Mouse (Mus musculus): ENCODE measurements around the gene Polr1e. TPM values are rescaled to one million over a fixed set of nuclear protein-coding genes. Genes with fewer than 3 reads are reported as not detected.
A peak's percentile ranks its signal among the peaks of the same experiment; 100 is the strongest.

Polr1e gene
- 36.1 and 42.7 TPM in 2 replicates for polyA plus RNA-seq (2015; fragmentation: Nextera tagmentation; extraction: Ambion mirVana)

DNA sequence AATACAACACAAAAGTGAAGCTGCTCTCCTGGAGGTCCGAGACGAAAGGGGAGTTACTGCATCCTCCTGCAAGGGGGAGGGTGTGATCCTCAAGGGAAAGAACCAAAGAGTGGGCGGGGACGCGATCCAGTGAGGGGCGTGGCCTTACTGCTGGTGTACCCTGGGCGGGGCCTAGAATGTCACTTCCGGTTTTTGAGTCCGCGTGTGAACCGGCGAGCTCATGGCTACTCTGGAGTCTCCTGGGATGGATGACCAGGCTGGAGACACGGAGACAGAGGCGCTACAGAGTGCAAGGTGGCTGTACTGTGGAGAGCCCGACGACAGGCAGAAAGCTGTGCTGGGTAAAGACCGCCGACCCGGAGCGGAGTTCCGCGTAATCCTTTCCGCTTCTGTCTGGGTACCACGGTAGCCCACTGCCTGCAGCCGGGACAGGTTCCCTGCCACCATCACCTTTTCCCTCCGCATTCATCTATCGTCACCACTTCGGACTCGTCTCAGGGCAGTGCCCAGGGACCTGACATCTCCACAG lies at the start of gene Polr1e:
Gene Polr1e (plus strand): TSS at position 132 of the 529 bp plus-strand sequence.
- peak within 1 kb of the TSS; percentile 68 for H3K4me3 ChIP-seq
- H3K4me1 ChIP-seq, result peaks cover 22% of the 10 kb centered on the region
- peak within 1 kb of the TSS; percentile 59 for H3K9ac ChIP-seq
- H3K27ac ChIP-seq, result no peak within 1 kb of the TSS
- H3K27me3 ChIP-seq, result no peaks in the 10 kb centered on the region
- peaks cover 5% of the 10 kb centered on the region; the same call in 1 of the 2 replicates for H3K36me3 ChIP-seq
- H3K9me3 ChIP-seq, result no peaks in the 10 kb centered on the region
- under 1% methylated on average over 29 of the region's 29 CpGs for WGBS
- H3K4me2 ChIP-seq, result peak within 1 kb of the TSS; percentile 94
- ATAC-seq (ENCODE audit: borderline replicate concordance, extremely low read depth, low FRiP score, low TSS enrichment), result peak; percentile 94

DNA sequence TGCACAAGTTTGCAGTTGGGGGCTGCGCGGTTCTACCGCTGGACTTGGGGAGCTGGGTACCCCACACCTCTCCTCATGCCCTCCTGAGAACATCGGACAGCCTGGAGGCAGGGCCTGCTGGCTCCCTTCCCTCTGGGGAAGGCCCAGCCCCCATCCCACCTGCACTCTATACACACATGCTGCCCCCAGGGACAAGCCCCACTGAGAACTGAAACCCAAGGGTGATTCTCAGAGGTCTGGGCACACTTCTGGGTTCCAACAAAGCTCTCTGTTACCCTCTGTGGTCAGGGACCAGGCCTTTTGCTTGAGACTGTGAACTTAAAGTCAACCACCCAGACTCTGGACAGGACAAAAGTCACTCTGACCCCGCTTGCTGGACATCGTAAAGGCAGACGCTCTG lies 48.3 kb upstream of the Polr1e start:
- no peak for ATAC-seq (ENCODE audit: borderline replicate concordance, extremely low read depth, low FRiP score, low TSS enrichment)
- Histone ChIP-seq H3K27me3 (no peaks in the 10 kb centered on the region), H3K4me2 (no peak overlapping the region), H3K27ac (no peak overlapping the region), H3K36me3 (no peaks in the 10 kb centered on the region), H3K9ac (no peak overlapping the region), H3K4me3 (no peak overlapping the region), H3K9me3 (no peaks in the 10 kb centered on the region), H3K4me1 (peaks cover 6% of the 10 kb centered on the region; the same call in 1 of the 2 replicates)
- 91% methylated on average over 7 of the region's 7 CpGs for WGBS

DNA sequence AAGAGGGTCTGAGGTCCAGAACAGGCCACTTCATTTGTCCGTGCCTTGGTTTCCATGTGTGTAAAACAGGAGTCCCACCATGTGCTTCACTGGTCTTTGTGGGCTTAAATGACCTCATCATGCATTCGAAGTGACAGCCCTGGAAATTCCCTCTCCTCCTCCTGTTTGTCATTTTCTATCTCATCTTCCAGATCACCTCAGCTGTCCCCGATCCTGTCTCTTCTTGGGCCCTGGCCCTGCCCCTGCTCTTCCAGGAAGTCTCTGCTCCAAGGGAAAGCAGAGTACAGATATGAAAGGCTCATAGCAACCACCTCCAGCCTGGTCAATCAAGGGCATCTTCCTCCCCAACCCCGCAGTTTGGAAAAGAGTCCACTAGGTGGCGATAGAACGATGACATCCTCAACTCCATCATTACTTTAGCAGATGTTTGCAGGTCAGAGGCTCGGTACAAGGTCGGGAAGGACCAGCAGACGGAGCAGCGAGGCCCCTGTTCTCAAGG lies 47.7 kb upstream of the Polr1e start:
- H3K9ac ChIP-seq, result no peak overlapping the region
- no peaks in the 10 kb centered on the region for H3K27me3 ChIP-seq
- ATAC-seq (ENCODE audit: borderline replicate concordance, extremely low read depth, low FRiP score, low TSS enrichment), result no peak
- H3K36me3 ChIP-seq, result no peaks in the 10 kb centered on the region
- no peak overlapping the region for H3K4me2 ChIP-seq
- no peak overlapping the region for H3K27ac ChIP-seq
- H3K4me1 ChIP-seq, result peaks cover 6% of the 10 kb centered on the region; the same call in 1 of the 2 replicates
- no peak overlapping the region for H3K4me3 ChIP-seq
- no peaks in the 10 kb centered on the region for H3K9me3 ChIP-seq
- WGBS, result 19% methylated on average over 10 of the region's 10 CpGs

DNA sequence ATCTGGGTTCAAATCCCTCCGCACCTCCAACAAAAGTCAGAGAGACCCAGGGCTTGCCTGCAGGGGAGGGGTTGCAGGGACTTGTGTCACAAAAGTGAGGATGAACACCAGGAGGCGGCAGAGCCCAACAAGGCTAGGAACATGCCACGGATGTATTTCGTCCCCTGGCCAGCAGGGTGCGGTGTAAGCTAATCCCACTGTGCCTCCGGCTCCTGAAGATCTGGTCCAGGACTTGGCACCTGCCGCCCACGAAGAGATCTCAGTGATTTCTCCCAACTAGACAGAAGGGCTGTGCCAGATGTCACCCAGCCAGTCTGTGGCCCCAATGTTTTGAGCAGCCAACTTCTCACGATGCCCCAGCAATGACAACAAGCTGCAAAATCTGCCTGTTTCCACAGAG lies 44.9 kb upstream of the Polr1e start:
- H3K4me1 ChIP-seq, result peaks cover 6% of the 10 kb centered on the region; the same call in 1 of the 2 replicates
- peak; percentile 58; the same call in 1 of the 2 replicates for ATAC-seq (ENCODE audit: borderline replicate concordance, extremely low read depth, low FRiP score, low TSS enrichment)
- peak overlapping the region; percentile 49 for H3K4me2 ChIP-seq
- 13% methylated on average over 9 of the region's 9 CpGs for WGBS
- no peaks in the 10 kb centered on the region for H3K27me3 ChIP-seq
- H3K9ac ChIP-seq, result no peak overlapping the region
- H3K4me3 ChIP-seq, result peak overlapping the region; percentile 12; the same call in 1 of the 2 replicates
- no peaks in the 10 kb centered on the region for H3K9me3 ChIP-seq
- H3K27ac ChIP-seq, result no peak overlapping the region
- no peaks in the 10 kb centered on the region for H3K36me3 ChIP-seq

DNA sequence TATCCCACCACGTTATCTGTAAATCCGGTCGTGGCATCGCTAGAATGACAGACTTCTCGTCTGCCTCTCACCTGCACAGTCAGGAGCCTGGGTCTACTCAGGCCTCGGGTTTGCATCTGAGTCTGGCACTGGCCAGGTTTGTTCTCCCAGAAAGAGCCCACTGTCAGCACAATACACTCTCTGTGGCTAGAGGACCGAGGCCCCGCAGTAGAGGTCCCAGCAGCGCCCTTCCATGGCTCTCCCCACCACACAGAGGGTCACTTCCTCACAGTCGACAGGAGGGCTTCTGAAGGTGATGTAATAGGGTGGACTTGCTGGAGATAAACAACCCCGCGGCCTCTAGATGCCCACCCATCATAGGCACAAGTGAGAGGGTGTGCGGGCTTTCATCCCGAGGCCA lies 44.5 kb upstream of the Polr1e start:
- H3K4me2 ChIP-seq, result peak overlapping the region; percentile 49
- no peaks in the 10 kb centered on the region for H3K9me3 ChIP-seq
- 28% methylated on average over 14 of the region's 14 CpGs for WGBS
- no peak overlapping the region for H3K27ac ChIP-seq
- peak overlapping the region; percentile 12; the same call in 1 of the 2 replicates for H3K4me3 ChIP-seq
- peak; percentile 44 for ATAC-seq (ENCODE audit: borderline replicate concordance, extremely low read depth, low FRiP score, low TSS enrichment)
- no peaks in the 10 kb centered on the region for H3K36me3 ChIP-seq
- no peak overlapping the region for H3K9ac ChIP-seq
- H3K4me1 ChIP-seq, result peaks cover 6% of the 10 kb centered on the region; the same call in 1 of the 2 replicates
- H3K27me3 ChIP-seq, result no peaks in the 10 kb centered on the region

DNA sequence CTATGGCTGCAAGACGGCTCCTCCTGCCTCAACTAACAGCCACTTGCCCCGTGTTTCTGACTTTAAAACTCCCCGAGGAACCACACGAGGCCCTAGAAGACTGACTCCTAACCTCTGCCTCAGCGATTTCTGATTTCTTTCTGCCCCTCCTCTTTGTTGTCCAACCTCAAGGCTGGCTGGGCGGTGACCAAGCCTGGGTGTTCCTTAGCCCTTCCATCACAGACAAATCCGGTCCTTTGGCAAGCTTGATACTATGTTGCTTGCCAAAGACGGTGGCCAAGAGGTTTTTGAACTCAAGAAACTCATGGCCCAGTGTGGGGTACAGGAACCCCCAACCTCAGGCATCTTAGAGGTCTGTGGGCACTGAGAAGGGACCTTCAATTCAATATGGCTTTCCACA lies 44.1 kb upstream of the Polr1e start:
- Histone ChIP-seq H3K4me2 (no peak overlapping the region), H3K9ac (no peak overlapping the region), H3K27me3 (no peaks in the 10 kb centered on the region), H3K36me3 (no peaks in the 10 kb centered on the region), H3K27ac (no peak overlapping the region), H3K4me1 (peaks cover 6% of the 10 kb centered on the region; the same call in 1 of the 2 replicates), H3K9me3 (no peaks in the 10 kb centered on the region), H3K4me3 (no peak overlapping the region)
- 66% methylated on average over 8 of the region's 8 CpGs for WGBS
- no peak for ATAC-seq (ENCODE audit: borderline replicate concordance, extremely low read depth, low FRiP score, low TSS enrichment)

DNA sequence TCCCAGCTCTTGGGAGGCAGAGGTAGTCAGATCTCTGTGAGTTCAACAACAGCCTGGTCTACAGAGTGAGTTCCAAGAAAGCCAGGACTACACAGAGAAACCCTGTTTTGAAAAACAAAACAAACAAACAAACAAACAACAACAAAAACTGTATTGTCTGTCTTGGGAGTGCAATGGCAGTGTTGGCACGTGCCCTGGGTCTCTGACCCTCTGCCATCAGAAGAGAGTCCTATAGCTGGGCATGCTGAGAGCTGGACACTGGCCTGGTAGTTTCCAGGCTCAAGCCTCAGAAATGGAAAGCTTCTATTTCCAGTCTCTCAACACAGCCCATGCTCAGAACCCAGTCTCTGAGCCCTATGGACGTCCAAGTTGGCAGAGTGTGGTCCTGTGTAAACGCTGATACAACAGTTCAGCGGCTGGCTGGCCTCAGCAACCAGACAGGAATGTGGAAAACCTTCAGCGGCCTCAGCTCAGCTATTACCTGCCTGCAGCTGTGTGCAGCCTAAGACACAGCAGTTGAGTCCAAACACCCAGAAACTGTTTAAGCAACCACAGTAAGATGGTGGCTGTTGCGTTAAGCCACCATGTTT lies 42.3 kb upstream of the Polr1e start:
- Histone ChIP-seq H3K36me3 (no peaks in the 10 kb centered on the region), H3K9me3 (no peaks in the 10 kb centered on the region), H3K4me3 (no peak overlapping the region), H3K27me3 (no peaks in the 10 kb centered on the region), H3K4me1 (peaks cover 11% of the 10 kb centered on the region), H3K27ac (no peak overlapping the region), H3K9ac (no peak overlapping the region), H3K4me2 (no peak overlapping the region)
- 61% methylated on average over 6 of the region's 6 CpGs for WGBS
- ATAC-seq (ENCODE audit: borderline replicate concordance, extremely low read depth, low FRiP score, low TSS enrichment), result no peak

DNA sequence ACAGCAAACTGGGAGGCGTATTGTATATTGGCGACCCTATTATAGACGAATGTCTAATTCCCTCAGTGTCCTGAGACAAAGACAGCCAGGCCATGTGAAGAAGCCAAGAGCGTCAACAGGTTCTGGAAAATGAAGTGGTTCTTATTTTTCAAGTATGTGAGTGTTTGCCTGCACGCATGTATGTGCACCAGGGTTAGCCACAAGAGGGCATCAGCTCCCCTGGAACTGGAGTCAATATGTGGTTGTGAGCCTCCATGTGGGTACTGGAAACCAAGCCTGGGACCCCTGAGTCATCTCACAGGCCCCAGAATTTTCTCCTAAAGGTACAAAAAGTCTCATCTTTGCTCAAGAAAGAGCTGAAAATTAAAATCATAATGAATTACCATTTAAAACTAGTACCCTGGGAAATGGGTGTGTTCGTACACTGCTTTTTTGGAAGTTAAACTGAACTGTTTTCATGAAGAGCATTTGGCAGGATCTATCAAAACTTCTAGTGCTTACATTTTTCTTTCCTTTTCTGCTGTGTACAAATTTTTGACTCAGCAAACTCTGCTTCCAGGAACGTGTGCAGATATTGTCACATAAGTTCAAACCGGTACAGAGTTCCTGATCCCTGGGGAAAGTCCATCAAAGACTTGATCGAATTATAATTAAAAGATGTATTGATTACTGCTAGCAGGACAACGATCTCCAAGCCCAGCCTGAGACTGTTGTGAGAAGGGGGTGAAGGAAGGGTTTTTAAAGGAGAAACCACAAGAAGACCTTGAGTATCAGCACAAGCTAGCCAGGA lies 41.3 kb upstream of the Polr1e start:
- Histone ChIP-seq H3K27me3 (no peaks in the 10 kb centered on the region), H3K9ac (no peak overlapping the region), H3K4me3 (no peak overlapping the region), H3K27ac (no peak overlapping the region), H3K4me1 (peaks cover 17% of the 10 kb centered on the region), H3K36me3 (no peaks in the 10 kb centered on the region), H3K4me2 (no peak overlapping the region), H3K9me3 (no peaks in the 10 kb centered on the region)
- no peak for ATAC-seq (ENCODE audit: borderline replicate concordance, extremely low read depth, low FRiP score, low TSS enrichment)
- WGBS, result 84% methylated on average over 10 of the region's 10 CpGs

DNA sequence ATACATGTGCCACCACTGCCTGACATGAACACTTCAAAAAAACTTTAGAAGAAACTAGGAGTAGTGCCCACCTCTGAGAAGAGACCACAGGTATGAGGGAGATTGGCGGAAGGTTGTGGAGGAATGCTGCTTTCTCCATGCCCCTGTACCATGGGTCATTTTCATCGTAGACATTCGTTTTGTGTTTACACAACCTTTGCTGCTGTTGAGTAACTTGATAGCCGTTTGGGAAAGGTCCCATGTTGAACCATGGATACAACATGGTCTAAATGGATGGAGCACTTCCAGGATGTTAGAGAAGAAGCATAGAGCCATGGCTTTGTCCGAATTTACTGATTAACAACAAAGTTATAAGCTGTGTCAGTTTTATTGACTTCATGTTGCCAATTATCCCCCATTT lies 40.2 kb upstream of the Polr1e start:
- WGBS, result 54% methylated on average over 5 of the region's 5 CpGs
- Histone ChIP-seq H3K9me3 (no peaks in the 10 kb centered on the region), H3K9ac (no peak overlapping the region), H3K4me3 (no peak overlapping the region), H3K4me2 (no peak overlapping the region), H3K4me1 (peaks cover 27% of the 10 kb centered on the region), H3K27me3 (no peaks in the 10 kb centered on the region), H3K27ac (no peak overlapping the region), H3K36me3 (no peaks in the 10 kb centered on the region)
- ATAC-seq (ENCODE audit: borderline replicate concordance, extremely low read depth, low FRiP score, low TSS enrichment), result no peak

DNA sequence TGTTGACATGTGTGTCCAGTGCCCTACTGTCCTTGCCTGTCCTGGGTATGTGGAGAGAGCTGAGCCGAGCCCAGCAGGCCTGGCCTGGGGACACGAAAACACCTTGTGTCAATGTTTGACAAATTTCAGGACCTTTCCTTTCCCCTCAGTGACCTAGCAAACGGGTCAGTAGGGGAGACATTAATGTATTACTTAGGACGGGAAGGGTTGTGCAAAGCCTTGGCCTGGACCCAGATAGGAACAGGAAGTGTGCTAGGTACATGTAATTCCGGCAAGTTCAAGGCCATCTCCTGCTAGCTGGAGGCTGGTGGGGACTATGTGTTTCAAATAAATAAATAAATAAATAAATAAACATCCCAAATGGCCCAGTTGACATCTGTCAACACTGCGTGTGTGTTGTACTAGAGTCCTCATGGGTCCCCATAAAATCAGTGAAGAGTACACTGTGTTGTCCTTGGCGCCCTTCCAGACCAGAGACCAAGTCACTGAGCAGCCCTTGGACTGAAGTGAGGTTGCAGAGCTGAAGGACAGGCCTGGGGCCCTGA lies 38.5 kb upstream of the Polr1e start:
- H3K9ac ChIP-seq, result no peak overlapping the region
- peaks cover 25% of the 10 kb centered on the region for H3K4me1 ChIP-seq
- H3K4me3 ChIP-seq, result no peak overlapping the region
- ATAC-seq (ENCODE audit: borderline replicate concordance, extremely low read depth, low FRiP score, low TSS enrichment), result no peak
- no peak overlapping the region for H3K27ac ChIP-seq
- 48% methylated on average over 7 of the region's 7 CpGs for WGBS
- H3K9me3 ChIP-seq, result no peaks in the 10 kb centered on the region
- no peaks in the 10 kb centered on the region for H3K36me3 ChIP-seq
- H3K4me2 ChIP-seq, result no peak overlapping the region
- no peaks in the 10 kb centered on the region for H3K27me3 ChIP-seq

DNA sequence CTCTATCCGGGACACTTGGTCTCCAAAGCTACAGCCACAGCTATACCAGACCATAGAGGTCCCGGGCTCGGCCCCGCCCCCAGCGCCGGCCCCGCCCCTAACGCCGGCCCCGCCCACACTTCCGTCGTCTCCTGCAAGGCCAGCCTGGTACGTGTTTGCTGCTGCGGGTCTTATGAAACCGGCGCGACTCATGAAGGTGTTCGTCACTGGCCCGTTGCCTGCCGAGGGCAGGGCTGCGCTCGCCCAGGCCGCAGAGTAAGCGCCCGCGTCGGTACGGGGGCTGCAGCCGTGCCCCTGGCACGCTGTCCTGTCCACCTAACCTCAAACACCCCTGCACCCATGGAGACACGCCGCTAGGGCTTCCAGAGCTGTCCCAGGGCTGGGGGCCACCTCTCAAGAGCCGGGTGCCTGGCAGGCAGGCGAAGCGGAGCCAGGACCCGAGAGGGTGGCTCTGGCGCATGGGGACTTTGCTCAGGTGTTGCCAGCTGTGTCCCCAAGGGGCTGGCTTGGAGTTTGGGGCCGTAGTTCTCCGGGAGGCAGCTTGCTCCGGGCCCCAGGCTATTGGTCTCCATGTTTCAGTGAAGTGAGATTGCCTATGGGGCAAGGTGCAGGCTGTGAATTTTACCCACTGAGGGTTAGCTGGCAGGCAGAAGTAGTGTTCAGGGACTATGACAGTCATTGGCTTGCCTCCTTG lies 37.0 kb upstream of the Polr1e start, which contains the start of gene Grhpr:
Gene Grhpr (plus strand): TSS at position 116 of the 694 bp plus-strand sequence.
- H3K36me3 ChIP-seq, result no peaks in the 10 kb centered on the region
- peaks cover 25% of the 10 kb centered on the region for H3K4me1 ChIP-seq
- peak within 1 kb of the TSS; percentile 91 for H3K4me2 ChIP-seq
- H3K9ac ChIP-seq, result peak within 1 kb of the TSS; percentile 79
- peak within 1 kb of the TSS; percentile 65 for H3K4me3 ChIP-seq
- peak; percentile 92 for ATAC-seq (ENCODE audit: borderline replicate concordance, extremely low read depth, low FRiP score, low TSS enrichment)
- no peaks in the 10 kb centered on the region for H3K27me3 ChIP-seq
- under 1% methylated on average over 40 of the region's 40 CpGs for WGBS
- peak within 1 kb of the TSS; percentile 88 for H3K27ac ChIP-seq
- H3K9me3 ChIP-seq, result no peaks in the 10 kb centered on the region

All from lung, embryonic 15.5 days (tissue).